Mouse (Mus musculus): Measurements from ENCODE around the gene Ripply2. TPM values are rescaled to one million over a fixed set of nuclear protein-coding genes. Genes with fewer than 3 reads are reported as not detected.
"Not testable (repeated sequence)": the region's sequence is repeated elsewhere in the genome, so short reads cannot be mapped to it uniquely, and the experiment has no call there.

The Ripply2 gene
- total RNA-seq (2021), result not detected
- long read RNA-seq, experiment 1, result 0 reads
- long read RNA-seq, experiment 2, result 0 reads

GRCm38 (mm10) chr9:87015288-87015937, at the start of gene Ripply2:
Gene Ripply2 (plus strand): TSS chr9:87015537.
- peak; percentile 6 for DNase-seq

DNA sequence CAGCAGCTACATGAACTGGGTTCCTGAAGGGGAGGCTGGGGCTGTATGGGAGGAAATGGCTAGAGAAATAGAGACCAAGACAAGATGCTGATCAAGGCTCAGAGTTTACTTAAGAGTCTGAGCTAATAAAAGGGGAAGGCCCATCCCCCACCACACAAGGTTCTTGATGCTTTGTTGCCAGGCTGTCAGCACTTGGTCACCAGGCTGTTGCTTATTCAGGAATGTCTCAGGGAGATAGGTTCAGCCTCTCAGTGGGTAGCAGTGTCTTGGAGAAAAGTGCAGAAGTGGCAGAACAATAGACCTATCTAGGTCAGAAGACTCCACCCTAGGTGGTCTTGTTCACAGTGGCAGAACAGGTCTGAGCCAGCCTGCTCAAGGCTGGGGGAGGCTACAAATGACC, 42.9 kb upstream of the Ripply2 start:
- not testable (repeated sequence) for DNase-seq

GRCm38 (mm10) chr9:86973562-86973961, 41.8 kb upstream of the Ripply2 start:
- no peak for DNase-seq

GRCm38 (mm10) chr9:86976896-86977295, 38.4 kb upstream of the Ripply2 start:
- no peak for DNase-seq

DNA sequence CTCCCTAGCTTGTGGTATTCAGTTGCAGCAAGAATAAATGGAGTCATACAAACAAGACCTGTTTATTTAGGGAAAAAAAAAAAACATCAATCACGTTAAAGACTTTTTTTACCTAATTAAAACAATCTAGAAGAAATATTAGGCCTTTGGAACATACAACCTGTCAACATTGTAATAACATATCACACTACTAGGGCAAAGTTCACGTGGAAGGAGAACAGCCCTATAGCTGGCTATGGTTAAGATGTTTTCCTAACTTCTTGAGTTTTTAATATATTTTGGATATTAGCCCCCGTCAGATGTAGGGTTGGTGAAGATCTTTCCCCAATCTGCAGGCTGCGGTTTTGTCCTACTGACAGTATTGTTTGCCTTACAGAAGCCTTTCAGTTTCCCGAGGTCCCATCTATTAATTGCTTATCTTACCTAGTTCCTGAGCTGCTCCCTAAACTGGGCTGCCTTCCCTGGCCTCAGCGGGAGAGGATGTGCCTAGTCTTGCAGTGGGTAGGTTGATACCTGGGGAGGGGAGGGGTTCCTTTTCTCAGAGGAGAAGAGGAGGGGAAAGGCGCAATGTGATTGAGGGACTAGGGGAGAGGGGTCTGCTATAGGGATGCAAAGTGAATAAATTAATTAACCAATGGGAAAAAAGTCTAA, 37.0 kb upstream of the Ripply2 start:
- no peak for DNase-seq

- no peak for DNase-seq
These were observed 35.3 kb upstream of the Ripply2 start for GRCm38 (mm10) chr9:86980048-86980447.

- no peak for DNase-seq
These were observed 34.4 kb upstream of the Ripply2 start for GRCm38 (mm10) chr9:86980942-86981341.

DNA sequence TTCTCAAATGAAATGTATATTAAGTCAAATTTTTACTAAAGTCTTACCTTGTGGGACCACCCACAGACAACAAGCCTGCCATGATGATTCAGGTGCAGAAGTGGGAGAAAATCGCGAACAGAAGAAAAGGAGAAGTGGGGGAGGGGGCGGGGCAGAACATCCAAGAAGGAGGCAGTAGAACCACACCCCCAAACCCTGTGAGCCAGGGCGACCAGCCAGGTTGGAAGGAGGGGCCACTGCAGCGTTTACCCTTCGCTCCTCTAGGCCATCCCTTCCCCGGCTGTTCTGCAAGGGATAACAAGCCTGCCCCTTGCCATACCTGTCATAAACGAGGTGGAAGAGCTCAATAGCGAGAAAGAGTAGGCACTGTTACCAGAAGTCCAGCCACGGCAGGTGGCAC, 33.8 kb upstream of the Ripply2 start:
- no peak for DNase-seq

DNA sequence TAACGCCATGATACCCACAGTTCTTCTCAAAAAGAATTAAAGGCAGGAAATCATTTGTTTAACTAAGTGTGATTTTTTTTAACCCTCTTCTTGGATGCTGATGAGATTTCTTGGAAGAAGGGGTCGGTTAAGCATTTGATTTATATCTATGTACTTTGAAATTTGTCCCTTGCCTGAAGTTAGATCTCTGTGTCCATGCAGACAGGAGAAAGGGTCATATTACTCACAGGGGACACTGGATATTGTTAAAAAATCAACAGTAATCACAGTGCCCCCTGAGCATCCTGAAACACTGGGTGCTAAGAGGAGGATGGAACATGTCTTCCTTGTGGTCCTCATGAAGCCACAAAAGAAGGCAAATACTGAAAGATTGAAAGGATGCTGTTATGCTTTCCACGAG, 30.8 kb upstream of the Ripply2 start:
- DNase-seq, result no peak

DNA sequence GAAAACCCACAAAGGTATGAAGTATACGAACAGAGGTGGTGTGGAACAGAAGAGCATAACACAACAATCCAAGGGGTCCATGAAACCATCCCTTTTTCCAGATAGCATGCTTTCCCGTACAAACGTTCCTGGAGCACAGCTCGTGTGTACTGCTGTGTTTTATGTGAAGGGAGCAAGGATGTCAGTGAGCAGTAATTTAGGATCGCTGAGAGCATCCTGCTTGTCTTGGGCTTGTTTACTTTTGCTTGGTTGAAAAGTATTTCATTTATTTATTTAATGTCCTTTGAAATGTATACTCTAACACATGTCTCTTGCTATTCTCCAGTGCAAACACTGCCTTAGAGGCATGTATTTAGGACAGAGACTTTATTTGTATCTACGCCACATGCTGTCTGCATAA, 30.2 kb upstream of the Ripply2 start:
- DNase-seq, result no peak

DNA sequence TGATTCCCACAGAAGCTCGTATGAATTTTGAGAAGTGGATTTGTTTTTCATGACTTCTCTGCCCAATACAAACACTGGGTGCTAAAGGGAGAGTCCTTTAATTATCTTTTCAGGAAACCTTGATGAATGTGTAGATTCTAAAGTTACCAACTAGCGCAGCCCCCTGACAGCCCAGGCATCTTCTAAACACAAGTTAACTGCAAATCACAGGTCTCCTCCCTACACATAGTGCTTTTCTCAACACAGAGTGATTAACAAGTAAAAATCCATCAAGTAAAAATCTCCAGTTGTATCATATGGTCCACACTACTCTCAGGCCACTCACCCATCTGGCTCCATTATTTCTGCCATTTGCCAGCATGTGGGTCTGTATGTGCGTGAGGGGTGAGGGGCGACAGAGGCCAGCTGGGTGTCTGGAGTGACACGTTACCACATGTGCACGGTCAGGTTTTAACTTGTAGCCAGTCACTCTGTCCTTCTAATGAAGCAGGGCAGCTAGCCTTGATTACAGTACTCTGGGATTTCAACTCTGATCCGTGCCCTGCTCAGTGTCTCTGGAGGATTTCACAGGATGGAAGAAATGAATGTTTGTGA, 28.5 kb upstream of the Ripply2 start:
- DNase-seq, result no peak

GRCm38 (mm10) chr9:86989822-86990221, 25.5 kb upstream of the Ripply2 start:
- DNase-seq, result no peak

GRCm38 (mm10) chr9:86991758-86992157, 23.6 kb upstream of the Ripply2 start:
- no peak for DNase-seq

- DNase-seq, result no peak
These were observed 18.2 kb upstream of the Ripply2 start for GRCm38 (mm10) chr9:86997046-86997691.

GRCm38 (mm10) chr9:86999956-87000582, 15.3 kb upstream of the Ripply2 start:
- DNase-seq, result no peak

GRCm38 (mm10) chr9:87004701-87005434, 10.5 kb upstream of the Ripply2 start:
- no peak for DNase-seq

DNA sequence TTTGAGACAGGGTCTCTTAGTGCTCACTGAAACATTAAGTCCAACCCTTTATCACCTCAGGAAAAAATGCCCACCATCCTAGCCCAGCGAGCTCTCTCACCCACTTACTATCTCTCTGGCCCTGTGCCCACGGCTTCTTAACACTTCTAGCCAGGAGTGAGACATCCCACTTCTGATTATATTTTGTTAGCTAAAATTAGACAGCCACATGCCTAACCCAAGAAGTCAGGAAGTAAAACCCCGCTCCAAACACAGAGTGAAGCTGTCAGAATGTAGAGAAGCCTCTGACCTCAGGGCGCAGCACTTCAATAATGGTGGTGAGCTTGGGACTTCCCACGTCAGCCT, 9.9 kb upstream of the Ripply2 start:
- no peak for DNase-seq

DNA sequence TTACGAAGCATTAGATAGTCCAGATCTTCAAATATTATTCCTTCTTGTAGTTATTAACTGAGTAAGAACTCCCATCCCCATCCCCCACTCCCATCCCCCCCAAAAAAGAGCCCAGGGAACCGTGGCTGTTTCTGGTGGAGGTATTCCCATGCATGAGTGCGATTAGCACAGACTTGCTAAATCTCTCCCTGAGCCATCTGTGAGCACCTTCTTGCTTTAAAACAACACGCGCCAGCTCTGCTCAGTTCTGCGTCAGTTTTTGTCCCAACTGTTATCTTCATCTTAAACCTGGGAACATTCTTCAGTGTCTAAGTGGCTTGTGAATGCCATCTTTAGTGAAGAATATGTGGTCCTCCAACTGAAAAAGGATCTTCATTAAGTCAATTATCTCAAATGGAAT, 6.8 kb upstream of the Ripply2 start:
- no peak for DNase-seq

DNA sequence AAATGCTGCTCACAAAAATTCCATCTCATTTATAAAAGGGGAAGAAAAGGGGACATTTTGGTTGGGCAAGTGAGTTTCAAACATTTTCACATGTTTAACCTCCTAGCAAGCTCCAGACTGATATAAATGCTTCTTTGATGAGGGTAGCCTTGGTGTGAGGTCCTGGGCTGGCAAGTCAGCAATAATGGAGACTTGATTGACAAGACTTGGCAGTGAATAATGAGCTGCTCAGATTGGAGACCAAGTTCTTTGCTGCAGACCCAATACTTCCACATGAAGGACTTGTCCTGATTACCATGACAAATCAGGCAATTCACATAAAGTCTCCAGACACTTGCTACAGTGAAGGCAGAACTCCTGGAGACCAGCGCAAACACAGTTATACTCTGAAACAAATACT, 6.4 kb upstream of the Ripply2 start:
- no peak for DNase-seq

DNA sequence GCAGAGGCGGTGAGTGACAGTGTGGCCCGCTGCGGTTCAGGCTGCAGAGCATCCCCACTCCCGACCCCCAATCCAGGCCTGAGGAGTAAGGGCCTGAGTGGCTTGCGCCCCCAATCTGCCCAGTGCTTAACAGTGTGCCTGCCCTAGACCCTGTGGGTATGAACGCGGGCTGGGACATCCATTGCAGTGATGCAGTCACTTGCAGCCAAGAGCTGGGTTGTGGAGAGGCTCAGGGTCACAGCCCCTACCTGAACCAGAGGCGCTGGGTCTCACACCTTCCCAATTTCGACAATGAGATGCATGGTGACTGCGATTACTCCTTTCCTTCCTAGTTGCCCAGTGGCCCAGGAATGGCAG, 579 bp downstream of the Ripply2 start:
- no peak for DNase-seq

DNA sequence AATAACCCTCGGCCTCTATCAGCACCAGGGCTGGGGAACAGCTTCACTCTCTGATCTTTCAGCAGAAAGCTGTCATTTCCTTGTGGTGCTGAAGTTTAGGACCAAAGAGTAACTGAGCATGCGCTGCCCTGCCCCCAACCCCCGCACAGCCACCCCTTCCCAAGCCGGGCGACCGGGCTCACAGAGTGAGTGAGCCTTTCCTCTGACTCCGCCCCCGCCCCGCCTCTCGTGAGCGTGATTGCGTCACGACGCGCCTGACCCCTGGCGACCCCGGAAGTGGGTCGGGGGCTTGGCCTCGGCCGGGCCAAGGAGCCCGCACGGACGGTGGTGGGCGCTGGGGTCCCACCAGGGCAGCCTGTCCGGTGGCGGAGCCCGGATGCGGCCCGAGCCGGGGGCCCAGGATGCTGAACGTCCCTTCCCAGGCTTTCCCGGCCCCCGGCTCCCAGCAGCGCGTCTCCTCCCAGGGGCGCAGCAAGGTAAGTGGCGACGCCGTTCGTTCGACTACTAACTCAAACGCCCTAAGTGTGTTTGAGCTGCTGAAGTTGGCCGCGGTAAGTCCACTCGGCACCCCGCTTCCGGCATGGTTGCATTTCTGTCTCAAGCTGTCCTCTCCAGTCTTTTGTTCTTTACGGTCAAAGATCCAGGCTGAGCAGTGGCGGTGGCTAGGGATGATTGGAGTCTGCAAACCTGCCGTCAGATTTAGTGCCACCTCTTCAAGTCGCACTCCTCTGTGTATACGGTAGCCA, 6.6 kb downstream of the Ripply2 start, which contains the start of gene Cyb5r4:
TSS of gene Cyb5r4 (plus strand) at position 237 of the 746 bp plus-strand sequence.
- DNase-seq, result peak; percentile 98
